Mouse (Mus musculus) 3134 (cell line): ENCODE measurements around the gene Sec24d.
"Not testable (repeated sequence)": the region's sequence is repeated elsewhere in the genome, so short reads cannot be mapped to it uniquely, and the experiment has no call there.

Source experiments
- DNase-seq: peaks from one replicate; pipeline ENCODE4 v3.0.0-alpha.2; 2011; ENCODE audit warnings: low spot score; ENCODE audit not compliant: insufficient read length; ENCODE audit errors: extremely low read depth

Gene Sec24d

DNA sequence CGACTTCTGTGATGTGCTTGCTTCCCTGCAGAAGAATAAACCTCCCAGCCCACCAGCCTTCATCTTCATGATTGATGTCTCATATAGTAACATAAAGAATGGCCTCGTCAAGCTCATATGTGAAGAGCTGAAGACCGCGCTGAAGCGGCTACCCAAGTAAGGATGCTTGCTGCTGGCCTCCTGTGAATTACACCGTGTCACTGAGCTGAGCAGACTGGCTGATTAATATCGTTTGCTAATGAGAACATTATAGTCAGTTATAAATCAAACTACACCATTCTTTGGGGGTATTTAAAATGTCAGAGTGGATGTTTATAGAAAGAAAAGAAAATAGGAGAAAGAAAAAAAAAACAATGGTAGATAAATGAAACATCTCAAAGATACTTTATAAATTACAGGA lies 69.2 kb downstream of the Sec24d start:
- no peak for DNase-seq

DNA sequence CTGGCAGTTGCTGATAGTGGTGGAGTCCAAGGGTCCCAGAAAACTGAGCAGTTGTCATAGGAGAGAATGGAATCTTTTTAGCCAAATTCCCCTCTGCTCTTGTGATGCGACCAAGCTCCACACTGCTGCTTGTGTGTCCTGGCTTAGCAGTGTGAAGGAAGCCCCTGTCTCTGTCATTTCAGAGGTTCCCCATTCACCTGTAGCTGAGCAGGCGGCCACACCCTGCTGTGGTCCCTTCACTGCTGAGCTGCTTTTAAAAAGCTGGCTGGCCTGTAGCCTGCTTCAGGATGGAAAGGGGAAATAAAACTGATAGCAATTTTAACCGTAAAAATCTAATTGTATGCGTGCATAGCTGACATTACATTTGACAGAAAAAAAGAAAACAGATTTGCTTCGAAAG lies 69.7 kb downstream of the Sec24d start:
- DNase-seq = no peak

DNA sequence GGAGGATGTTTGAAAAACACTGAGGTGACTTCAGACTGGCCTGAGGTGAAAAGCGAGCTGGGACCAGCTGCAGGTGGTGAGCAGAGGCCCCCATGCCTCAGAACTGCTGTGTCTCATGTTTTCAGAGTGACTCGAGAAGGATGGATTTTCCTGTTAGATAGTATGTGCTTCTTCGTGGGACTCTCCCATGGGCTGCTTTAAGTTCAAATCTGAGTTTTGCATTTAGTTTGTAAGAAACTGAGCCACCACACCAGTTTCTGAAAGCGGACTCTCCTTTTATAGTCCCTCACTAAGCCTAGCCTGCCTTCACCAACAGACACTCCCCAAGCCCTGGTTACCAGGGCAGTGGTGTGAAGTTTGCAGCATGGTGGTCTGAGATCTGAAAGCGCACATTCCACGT lies 70.6 kb downstream of the Sec24d start:
- DNase-seq = no peak

DNA sequence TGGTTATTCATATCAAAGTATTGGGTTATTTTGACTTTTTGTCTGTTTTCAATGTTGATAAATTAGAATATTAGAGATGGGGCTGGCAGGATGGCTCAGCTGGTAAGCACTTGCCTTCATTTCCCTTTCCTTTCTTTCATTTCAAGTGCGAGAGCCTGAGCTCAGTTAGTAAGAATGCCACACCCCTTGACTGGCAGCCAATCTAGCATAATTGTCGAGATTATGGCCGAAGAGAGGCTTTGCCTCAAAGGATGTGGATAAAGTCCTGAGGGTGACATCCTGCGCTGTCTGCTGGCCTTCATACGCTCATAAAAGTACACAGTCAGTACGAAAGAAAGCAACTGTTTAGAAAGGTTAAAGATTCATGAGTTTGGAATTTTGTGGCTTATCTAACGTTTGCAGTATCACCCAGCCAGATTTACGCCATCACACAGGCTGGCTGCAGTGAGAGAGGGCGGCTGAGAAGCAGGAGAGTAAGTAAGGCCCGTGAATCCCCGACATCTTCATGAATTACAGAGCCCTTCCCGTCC lies 71.5 kb downstream of the Sec24d start:
- no peak for DNase-seq

DNA sequence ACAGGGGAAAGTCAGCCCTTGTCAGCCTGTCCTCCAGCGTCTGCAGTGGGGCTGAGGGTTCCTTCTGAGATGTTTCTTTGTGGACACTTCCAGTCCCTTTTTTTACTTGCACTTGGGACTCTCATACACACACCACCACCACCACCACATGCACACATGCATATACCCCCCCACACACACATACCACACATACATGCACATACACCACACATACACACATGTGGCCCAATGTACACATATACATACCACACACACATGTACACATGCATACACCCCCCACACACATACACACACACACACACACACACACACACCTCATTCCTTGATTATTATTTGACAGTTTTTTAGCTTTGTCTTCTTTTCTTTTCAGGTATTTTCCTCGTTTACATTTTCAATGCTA lies 73.8 kb downstream of the Sec24d start:
- no peak for DNase-seq

DNA sequence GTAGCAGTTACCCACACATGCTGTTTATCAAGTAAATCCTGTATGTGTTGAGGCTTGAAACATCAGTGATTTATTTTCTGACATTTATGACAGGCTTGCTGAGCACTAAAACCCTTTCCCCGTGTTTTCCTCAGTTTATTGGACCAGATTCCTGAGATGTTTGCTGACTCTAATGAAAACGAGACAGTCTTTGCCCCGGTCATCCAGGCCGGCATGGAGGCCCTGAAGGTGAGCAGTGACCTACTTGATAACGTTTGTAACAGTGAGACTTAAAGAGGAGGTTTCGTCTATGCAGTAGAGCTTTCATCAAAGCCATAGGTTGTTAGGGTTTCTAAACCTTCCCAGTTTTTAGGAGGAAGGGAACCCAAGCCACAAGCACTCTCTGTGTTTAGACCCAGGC lies 76.4 kb downstream of the Sec24d start:
- no peak for DNase-seq

DNA sequence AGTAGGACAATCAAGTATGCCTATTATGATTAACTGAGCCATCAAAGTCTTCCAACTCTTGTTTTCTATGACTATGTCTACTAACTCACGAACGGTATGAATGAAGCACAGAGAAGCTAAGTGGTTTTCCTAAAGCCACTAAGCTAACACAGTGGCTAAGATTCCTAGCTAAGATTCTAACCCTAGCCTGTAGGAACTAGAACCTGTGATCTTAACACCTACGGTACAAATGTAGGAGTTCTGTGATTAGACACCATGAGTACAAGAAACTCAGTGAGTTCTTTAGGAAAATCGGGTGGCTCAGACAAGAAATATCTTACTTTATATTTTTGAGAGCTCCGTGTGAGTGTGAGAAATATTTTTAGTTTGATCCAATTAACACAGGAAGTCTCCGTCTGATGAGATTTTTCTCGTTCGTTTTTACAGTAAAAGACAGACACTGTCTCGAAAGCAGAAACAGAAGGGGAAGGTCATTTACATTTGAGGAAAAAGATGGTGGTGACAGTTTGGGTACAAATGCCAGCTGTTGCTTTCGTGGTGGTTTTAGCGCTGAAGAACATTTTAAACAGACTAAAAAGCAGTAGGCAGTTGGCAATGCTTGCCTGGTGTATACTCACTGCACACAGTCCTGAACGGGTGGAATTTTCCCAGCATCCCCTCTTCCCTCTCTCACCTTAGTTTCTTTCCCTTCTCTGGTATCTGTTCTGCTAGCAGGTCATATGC lies 81.0 kb downstream of the Sec24d start:
- DNase-seq = no peak

DNA sequence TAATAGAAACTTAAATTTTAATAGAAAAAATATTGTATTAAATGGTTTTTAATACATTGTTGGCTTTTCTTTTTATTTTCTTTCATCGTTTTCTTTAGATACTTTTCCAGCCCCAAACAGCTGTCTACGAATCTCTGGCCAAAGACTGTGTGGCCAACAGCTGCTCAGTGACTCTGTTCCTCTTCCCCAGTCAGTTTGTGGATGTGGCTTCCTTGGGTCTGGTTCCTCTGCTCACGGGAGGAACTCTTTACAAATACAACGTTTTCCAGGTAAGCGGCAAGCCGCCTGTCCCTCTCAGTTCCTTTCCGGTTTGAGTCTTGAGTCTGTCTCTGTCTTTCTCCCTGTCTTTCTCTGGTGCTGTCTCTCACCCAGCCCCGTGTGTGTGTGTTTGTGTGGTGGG lies 83.3 kb downstream of the Sec24d start:
- DNase-seq = no peak

DNA sequence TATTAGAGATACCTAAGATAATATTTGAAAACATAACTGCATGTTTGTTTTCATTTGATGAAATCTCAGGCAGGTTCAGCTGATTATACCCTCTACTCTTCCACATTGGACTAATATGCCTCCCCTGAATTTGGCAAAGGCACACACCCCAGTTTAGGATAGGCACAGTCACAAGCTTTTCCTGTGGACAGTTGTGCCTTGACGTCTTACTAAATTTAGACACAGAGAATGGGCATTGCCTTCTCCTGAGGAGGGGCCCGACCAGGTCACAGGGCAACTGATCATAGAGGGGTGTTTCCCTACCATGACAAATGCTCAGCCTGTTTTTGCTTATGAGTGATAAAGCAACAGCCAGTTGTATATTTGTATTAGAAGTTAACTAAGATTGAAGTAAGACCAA lies 84.3 kb downstream of the Sec24d start:
- DNase-seq = no peak

DNA sequence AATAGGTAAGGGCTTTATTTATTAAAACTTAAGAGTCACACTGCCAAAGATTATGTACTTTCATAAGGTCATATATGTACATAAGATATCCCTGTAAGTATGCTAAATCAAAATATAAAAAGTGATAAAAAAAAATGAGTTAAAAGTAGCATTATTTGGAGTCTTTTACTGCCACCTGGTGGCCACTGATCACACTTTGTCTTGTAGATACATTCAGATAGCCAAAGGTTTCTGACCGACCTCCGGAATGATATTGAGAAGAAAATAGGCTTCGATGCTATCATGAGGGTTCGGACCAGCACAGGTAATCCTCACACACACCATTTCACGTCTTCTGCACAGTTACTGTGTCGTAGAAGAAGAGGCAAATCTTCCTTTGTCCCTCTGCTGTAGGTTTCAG lies 85.9 kb downstream of the Sec24d start:
- no peak for DNase-seq

DNA sequence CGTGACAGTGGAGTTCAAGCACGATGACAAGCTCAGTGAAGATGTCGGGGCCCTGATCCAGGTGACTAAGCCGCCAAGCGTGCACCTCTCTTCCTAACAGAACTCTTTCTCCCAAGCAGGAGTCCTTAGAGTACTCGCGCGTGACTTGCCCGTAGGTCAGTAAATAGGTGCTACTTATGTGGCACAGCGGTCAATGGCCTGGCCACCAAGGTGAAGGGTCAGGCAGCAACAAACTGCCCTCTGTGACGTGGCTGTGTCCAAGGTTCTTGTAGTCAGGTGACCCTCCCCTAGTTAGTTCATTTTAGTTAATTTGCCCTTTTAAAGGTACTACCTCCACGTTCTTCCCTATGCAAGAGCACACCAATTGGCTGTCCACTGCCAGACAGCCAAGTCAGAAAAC lies 86.4 kb downstream of the Sec24d start:
- DNase-seq = no peak

DNA sequence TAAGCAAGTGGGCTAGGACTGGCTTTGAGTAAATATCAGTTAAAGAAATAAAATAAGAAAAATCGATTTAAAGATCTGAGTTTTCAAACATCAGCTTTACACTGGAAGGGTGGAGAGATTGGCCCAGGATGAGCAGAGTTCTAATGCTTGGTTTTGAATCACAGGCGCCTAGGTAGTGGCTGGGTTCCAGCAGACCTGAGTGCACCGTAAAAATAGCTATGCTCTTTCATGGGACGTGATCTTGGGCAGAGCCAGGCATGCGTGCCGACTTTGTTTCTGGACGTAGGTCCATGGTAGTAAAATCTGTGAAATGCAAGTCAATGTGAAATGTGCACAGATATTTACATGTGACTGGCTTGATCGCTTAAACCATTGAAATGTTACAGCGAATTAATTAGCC lies 87.1 kb downstream of the Sec24d start:
- DNase-seq = no peak

DNA sequence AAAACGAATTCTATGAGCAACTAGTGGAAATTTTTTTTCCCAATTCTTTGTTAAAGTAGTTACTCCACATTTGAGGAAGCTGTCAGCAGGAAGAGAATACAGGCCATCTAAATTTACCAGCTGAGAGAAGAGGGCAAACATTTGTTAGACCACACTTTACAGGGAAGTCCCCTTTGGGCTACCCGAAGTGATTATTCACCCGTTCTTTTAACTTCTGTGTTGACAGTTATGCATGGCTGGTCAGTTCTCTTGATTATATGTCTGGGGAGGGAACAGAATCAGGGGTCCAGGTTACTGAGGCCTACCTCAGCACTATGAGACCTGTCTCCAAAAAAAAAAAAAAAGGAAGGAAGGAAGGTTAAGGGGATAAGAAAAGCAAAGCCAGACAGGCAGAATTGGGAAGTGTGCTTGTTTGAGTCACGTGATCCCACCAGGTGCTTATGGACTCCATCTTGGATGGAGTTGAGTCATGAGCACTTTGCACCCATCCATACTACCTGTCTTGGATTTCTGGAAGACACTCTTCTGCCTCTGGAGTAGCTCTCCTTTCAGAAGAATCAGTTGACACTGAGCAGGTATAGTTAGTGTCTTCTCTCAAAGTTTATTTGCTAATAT lies 89.2 kb downstream of the Sec24d start:
- no peak for DNase-seq

DNA sequence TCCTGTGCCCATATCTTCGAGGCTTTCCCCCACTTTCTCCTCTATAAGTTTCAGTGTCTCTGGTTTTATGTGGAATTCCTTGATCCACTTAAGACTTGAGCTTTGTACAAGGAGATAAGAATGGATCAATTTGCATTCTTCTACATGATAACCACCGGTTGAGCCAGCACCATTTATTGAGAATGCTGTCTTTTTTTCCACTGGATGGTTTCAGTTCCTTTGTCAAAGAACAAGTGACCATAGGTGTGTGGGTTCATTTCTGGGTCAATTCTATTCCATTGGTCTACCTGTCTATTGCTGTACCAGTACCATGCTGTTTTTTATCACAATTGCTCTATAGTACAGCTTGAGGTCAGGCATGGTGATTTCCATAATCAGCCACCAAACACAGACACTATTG lies 99.6 kb downstream of the Sec24d start:
- not testable (repeated sequence) for DNase-seq

DNA sequence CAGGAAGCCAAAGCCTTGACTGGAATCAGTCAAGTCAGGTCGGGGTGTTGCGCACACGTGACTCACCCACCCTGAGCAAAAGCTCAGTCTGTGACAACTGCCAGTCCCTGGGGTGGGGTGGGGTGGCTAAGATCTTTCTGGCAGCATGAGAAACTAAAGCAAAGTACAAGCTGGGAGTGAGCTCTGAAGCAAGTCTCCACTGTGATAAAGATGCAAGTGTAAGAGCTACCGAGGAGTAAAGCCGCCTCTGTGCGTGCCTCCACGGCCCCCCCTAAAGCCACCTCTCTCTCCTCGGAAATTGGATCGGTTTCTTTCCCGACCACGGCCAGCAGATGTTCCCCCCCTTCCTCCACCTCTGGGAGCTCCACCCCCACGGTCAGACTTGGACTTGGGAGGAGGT lies 101.9 kb downstream of the Sec24d start:
- no peak for DNase-seq

DNA sequence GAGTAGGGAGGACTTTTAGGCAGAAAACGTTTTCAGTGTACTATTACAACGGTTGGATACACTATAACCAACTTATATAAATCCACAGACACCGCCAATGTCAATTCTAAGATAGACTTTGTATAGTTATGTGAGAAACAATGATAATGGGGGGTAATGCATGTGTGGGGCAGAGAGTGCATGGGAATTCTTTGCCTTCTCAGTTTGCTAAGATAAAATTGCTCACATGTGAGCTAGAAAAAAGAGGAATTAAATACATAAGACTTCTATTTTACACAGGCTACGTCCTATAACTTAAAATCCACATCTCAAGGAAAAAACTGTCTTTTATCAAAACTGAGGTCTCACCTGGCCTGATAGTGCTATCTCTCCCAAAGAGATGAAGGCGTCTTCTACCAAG lies 103.7 kb downstream of the Sec24d start:
- DNase-seq = no peak

DNA sequence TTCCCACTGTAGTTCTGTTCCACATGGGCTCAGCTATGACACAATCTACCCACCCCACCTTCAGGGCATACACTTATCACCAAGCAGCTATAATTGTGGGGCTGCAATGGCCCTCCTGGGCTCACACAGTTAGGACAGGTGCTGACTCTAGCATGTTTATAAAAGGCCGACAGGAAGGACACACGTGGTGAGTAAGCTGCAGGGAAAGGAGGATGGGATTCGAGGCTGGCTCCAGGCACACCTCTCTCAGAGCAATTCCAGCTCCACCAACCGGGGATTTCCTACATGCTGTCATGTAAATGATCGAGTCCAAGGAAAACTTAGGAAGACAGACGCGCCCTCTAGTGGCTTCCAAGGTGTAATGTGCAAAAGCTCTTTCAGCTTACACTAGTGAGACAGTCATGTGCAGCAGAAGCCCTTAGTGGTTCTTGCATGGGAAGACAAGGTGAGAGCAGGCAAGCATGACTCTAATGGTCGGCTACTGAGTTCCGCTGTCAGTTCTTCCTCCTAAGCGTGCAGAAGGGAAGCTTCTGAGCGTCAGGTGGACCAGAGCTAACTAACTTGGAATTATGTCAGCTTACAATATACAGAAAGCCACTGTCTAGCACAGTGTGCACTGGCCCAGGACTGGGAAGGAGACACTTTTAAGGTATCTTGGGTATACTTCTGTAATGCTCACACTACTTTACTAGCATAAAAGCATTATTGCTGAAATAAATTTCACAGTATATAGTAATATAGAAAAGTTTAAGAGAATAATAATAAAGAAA lies 104.7 kb downstream of the Sec24d start:
- DNase-seq = peak; percentile 58

DNA sequence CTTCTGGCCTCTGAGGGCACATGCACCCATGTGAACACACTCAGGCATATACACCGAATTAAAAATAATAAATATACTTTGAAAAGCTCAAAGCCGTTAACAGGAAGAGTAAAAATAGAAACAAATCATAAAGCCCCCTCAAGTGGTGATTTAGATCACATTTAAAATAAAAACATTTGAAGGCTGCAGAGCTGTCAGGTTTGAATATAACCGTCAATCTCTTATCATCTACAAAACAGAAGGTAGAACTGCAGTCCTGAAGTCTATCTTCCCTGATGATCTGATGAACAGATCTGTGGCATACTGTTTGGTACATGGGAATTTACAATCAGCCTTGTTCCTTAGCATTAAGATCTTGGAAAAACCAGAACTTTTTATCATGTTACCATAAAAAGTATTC lies 109.3 kb downstream of the Sec24d start:
- DNase-seq = no peak

DNA sequence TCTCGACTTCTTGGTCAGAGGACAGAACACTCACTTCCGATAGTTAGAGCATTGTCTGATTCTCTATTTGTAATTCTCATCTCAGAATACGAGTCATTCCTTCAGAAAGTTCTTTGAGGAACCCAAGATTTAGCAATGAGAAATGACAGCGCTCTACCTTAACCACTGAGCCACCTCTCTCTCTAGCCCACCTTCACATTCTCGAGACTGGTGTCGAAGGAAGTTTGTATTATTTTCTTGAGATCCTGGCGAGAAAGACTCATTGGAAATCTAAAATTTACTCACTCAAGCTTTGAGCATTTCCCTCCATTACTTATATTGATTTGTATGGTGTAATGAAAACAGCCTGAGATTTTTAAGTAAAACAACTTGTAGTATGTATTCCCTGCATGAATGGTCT lies 117.2 kb downstream of the Sec24d start:
- no peak for DNase-seq

DNA sequence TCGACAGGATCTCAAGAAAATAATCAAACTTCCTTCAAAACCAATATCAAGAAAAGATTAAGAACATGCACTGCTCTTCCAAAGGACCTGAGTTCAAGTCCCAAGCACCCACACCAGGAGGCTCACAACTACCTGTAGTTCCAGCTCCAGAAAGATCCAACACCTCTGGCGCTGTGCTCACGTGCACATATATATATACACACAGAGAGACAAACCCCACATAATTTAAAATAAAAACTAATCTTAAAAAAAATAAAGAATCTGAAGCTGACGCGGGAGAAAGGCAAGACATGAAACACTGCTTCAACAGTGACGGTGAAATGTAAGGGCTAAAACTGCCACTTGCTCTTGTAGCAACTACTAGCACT lies 117.8 kb downstream of the Sec24d start:
- DNase-seq = no peak

DNA sequence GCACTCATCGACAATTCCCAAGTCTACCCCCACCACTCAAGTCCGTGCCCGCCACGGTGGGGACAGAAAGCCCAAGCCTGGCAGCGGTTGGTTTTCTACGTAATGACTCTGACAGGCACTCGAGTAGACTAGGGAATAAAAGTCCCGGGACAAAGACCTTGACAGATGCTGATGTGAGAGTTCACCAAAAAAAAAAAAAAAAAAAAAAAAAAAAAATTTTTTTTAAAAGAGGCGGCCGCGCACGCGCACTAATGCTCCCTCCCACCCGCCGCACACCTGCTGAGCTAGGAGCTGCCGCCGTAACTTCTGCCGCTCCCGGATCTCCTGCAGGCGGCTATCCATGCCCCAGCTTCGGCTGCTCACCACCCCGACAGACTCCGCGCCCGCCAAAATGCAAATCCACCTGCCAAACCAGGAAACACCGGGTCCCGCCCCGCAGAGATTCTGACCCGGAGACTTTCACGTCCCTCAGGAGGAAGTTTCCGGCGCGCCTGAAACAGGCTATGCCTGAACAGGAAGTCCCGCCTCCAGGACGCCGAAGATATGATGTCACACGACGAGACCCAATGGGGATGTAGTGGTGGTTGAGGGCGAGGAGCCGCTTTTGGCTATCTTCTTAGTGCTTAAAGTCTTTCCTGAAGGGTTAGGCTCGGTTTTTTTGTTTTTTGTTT lies 118.4 kb downstream of the Sec24d start, which contains the start of gene Mettl14:
Gene Mettl14, minus strand, starts transcription at position 623 of the 671 bp plus-strand sequence.
- DNase-seq = peak; percentile 91
